Mouse (Mus musculus) cerebellum, postnatal 14 days (tissue): ENCODE data around the gene Spry2.

Experiments
- DNase-seq, 2 experiments: peaks; one replicate each; pipeline ENCODE4 v3.0.0; 2021; ENCODE audit warnings: mixed read lengths in 2 of 2

The Spry2 gene

DNA sequence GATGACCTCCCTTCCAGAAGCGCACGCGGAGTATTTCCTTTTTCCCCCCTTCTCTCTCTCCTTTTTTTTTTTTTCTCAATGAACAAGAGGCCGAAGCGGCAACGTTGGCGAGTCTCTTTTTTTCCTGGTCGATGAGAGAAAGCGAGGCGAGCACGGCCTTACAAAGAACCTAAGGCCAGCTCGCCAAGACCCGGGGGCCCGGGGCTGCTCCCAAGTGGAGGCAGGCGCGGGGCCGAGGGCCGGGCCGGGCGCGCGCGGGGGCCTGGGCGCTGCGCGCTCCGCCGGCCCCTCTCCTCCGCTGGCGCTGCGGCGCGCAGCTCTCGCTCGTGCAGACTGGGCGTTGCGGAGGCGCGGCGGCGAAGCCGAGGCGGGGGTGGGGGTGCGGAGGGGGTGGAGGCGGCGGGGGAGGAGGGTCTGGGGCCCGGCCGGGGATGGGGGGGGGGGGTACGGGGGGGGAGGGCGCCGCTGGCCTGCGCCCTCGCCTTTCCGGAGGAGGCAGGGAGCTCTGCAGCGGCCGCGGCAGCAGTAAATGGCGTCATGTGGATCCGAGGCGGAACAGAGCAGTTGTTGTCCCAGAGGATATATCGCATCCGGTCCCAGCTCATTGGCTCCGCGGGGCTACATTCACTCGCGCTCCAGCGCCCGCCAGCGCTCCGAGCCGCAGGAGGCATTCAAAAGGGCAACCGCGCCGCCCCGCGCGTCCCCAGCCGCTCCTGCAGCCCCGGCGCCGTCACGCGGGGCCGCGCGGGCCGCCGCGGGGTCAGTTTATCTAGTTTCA is at the start of gene Spry2:
Gene Spry2, minus strand, starts transcription at position 29 of the 778 bp plus-strand sequence.
- peak; percentile 85 to 88 for DNase-seq

GRCm38 (mm10) chr14:105941353-105941752 is 44.7 kb upstream of the Spry2 start:
- DNase-seq: no peak

DNA sequence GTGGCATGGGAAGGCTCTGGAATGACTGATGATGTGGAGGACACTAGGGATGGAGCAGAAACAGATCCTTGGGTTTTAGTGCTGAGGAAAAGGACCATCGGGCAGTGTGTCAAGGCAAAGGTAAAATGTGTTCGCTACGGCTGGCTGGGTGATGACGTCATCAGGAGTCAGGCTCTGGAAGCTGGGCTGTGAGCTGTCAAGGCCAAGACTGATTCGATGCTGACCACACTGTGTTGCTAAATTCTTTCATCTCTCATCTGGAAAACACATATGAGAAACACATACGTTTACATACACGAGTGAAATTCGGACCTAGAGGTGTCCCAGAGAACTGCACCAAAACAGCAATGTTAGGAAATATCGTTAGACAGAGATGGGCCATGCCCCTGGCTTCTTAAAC is 30.1 kb upstream of the Spry2 start:
- no peak for DNase-seq

GRCm38 (mm10) chr14:105925305-105925704 is 28.7 kb upstream of the Spry2 start:
- DNase-seq: no peak

- peak; percentile 52 to 71 for DNase-seq
Observed at GRCm38 (mm10) chr14:105924712-105925111, 28.1 kb upstream of the Spry2 start.

- DNase-seq: no peak
Observed at GRCm38 (mm10) chr14:105922874-105923273, 26.3 kb upstream of the Spry2 start.

GRCm38 (mm10) chr14:105922427-105922826 is 25.8 kb upstream of the Spry2 start:
- no peak for DNase-seq

DNA sequence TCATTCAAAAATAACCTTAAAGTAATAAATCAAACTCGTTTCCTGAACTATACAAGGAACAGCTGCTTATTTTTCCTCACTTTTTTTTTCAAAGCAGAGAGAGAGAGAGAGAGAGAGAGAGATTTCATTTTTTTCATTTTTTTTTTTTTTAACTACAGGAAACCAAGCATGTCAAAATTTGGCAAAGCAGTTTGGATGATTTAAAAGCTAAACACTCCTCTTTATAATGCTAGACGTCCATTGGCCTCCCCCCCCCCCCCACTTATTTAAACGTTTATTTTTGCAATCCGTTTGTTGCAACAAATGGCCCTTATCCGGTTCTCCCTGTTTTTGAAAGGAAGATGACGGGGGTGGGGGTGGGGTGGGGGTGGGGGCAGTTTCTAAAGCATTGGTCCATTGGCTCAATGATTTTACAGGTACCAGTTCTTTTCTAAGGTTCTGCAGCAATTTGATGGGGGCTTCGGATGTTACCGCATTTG is 24.6 kb upstream of the Spry2 start:
- DNase-seq: no peak

GRCm38 (mm10) chr14:105920395-105921216 is 24.0 kb upstream of the Spry2 start:
- peak; percentile 10 to 19 for DNase-seq

GRCm38 (mm10) chr14:105907216-105907615 is 10.6 kb upstream of the Spry2 start:
- no peak for DNase-seq

DNA sequence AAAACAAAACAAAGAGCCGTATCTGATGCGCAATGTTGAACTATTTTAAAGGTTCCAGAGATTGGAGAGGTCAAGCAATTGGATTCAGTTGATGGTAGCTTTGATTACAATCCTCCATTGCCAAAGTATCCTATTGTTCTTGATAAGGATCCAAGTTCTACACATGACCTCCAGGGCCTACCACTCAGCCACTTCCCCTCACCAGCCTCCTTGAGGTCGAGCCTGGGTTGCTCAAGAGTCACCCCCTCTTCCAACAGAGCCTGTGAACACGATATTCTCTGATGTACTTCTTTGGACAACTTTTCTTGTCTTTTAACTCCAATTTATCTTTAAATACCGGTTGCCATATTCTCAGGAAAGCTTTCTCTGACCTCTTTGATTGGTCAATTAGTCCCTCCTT is 9.3 kb upstream of the Spry2 start:
- DNase-seq: no peak

DNA sequence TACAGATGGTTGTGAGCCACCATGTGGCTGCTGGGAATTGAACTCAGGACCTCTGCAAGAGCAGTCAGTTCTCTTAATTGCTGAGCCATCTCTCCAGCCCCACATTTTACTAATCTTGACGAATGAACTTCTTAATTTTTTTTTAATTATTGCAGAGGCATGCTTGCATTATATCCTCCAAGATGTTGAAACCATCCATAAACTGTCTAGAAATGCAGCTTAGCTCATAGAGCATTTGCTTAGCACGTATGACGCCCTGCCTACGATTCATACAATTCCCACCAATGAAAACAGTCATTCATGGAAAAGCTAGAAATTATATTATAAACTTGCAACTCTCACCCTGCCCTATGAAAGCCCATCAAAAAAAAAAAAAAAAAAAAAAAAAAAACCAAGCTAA is 8.9 kb upstream of the Spry2 start:
- no peak for DNase-seq

DNA sequence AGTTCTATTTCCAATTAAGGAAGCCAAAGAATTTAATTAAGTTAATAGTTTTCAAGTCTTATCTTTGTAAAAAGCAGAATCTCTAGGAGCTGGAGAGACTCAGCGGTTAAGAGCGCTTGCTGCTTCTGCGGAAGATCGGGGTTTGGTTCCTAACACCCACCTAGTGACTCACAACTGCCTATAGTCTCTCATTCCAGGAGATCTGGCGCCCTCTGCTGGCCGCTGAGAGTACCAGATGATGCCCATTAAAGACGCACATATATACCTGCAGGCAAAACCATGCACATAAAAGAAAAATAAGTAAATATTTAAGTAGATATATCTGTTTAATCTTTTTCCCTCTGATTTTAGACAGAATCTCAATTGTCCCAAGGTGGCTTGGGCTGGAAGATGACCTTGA is 6.2 kb upstream of the Spry2 start:
- DNase-seq: peak; percentile 44 to 65

DNA sequence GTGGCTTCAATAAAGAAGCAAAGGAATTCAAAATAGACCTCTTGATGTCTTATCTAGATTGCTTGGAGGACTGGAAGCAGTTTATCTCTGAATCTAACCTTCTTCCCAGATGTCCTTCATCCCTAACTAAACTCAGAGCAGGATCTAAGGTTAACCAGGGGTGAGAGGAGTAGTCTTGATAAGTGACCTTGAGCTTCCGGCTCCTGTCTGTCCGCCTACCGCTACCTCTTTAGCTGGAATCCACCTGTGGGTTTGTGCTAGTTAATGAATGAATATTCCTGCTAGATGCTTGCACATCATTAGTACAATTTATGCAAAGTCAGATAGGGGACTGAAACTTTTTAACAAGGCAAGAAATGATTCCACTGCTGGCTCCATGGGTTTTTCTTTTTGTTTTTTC is 4.2 kb upstream of the Spry2 start:
- no peak for DNase-seq

- peak in 1 of 2 experiments; percentile 40 for DNase-seq
Observed at GRCm38 (mm10) chr14:105899116-105899515, 2.5 kb upstream of the Spry2 start.

GRCm38 (mm10) chr14:105898266-105899111 is 1.9 kb upstream of the Spry2 start:
- peak; percentile 91 to 96 for DNase-seq

DNA sequence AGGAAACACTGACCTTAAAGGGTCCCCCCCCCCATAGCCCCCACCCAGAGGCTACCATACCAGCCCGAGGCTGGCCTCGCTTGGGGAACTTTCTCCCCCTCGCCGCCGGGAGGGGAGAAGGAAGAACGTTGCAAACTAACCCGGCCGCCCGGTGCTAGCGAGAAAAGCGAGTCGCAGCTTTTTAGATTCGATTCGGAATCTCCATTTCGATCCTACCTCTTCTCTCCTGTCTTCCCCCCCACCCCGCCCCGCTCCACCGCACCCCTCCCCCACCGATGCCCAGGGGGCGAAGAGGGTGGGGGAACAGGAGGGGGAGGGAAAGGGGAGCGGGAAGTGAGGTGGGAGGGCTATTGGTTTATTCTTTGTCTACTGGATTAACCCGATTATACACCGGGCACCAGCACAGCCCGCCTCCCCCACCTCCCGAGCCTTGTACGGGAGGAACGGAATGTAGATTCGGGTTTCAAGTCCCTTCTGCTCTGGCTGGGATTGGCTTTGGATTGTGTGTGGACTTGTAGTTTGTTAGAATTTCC is 1.0 kb upstream of the Spry2 start:
- peak; percentile 84 for DNase-seq

- DNase-seq: peak; percentile 74 to 77
Observed at GRCm38 (mm10) chr14:105895961-105896651, 513 bp downstream of the Spry2 start.

DNA sequence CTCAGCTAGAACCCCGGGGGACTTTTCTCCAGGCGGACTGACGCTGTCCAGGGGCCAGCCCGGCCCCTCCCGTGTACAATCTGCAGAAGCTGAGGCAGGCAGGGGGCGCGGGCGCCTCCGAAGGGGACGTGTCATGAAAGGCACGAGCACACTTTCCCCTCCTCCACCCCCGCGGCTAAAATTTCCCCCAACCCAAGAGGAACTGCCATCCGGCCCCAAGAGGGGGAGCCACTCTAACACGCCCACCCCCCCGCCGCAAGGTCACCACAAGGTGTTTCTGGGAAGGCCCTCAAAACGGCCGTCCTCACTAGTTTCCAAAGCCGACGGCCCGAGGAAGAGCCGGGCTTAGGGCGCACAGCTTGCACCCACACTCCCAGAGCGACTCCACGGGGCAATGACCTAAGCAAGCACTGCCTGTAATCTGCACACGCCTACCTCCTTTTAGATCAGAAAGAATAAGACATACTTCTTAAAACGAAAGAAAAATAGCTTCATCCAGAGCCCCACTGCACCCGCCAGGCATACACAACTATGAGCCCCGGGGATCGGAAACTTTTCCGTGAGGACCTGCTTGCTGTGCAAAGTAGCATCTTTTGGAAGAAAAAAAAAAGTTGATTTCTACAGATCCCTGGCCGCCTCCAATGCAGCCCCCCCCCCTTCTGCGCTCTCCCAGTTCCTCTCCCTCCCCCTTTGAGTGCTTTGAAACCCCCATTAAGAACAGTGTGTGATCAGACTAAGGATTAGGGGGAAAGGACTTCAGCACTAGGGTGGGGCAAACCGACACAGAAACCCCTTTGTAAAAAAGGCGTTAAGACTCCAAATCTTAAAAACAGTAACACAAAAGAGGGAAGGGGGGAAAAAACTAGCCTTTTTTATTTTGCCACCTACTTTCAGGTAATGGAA is 1.4 kb downstream of the Spry2 start:
- peak; percentile 73 to 78 for DNase-seq

DNA sequence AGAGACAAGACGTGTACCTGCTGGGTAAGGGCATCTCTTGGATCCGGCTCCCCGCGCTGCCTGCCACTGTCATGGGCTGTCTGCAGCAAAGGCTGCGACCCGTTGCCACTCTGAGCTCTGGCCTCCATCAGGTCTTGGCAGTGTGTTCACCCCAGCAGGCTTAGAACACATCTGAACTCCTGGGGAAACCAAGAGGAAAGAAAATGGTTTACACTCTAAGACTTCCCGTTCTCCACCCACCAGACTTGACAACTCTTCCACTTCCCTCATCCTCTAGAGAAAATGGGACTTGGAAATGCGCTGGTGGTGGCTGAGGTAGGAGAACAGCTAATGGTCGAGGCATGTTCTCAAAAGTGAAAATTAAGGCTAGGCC is 3.0 kb downstream of the Spry2 start:
- no peak for DNase-seq
